Comparison of ENCODE assay signal across 9 mouse cellular contexts in the genomic region with DNA sequence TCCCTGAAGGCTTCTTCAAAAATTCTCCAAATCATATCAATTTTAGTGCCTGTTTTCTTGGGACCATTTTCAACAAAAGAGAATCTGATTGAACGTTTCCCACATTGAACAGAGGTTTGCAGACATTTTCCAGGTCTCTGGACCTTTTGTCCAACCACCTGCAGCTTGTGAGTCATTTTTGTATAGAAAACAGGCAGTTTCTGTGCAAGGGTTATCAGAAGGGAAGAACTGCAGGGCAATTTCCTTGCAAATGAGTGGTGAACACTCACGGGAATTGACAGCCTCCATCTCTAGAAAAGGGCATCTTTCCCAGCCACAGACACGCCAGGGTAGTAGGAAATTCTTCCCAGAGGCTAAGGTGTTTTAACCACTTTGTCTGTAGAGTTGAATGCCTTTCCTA. TPM values are rescaled to one million over a fixed set of nuclear protein-coding genes. Genes with fewer than 3 reads are reported as not detected.
DNase-seq lines count a peak whose midpoint lies in the region; ATAC-seq and TF ChIP-seq lines count a peak whose summit lies in the region.
"Had no signal": no experiment of that assay in that cellular context is flagged by ENCODE, and none has a peak within 500 bp of the region (broad histone marks: within the 10 kb centered on the region; RNA-seq: fewer than 3 reads in every experiment).

No protein-coding gene starts in this region.

- 51% methylated on average over 3 of the region's 3 CpGs for WGBS in lung, embryonic 14.5 days
- 44% methylated on average over 3 of the region's 3 CpGs for WGBS in forebrain, embryonic 12.5 days
- WGBS in limb, embryonic 10.5 days: 77% methylated on average over 3 of the region's 3 CpGs
- WGBS in neural tube, embryonic 13.5 days: 33% methylated on average over 3 of the region's 3 CpGs

- no peak for TF ChIP-seq CTCF in lung, embryonic 14.5 days (IDR thresholded peaks at IDR 0.05; ENCODE audit: low read depth)

- no peak overlapping the region for H3K9ac ChIP-seq in lung, embryonic 14.5 days
- no peak overlapping the region for H3K9ac ChIP-seq in forebrain, embryonic 12.5 days
- H3K9ac ChIP-seq in neural tube, embryonic 13.5 days: 0 out of 2 replicates have a peak overlapping the region, but pooled peaks have one; percentile 83

- no peak overlapping the region for H3K27ac ChIP-seq in lung, embryonic 14.5 days (ENCODE audit: low read depth)
- H3K27ac ChIP-seq in forebrain, embryonic 12.5 days: peak overlapping the region; percentile 90; the same call in 1 of the 2 replicates
- H3K27ac ChIP-seq in limb, embryonic 10.5 days: peak overlapping the region; percentile 95; the same call in 1 of the 2 replicates
- peak overlapping the region; percentile 55 for H3K27ac ChIP-seq in neural tube, embryonic 13.5 days (replicated peaks)

- H3K4me3 ChIP-seq in lung, embryonic 14.5 days (ENCODE audit: low read depth, low read length): no peak overlapping the region
- H3K4me3 ChIP-seq in forebrain, embryonic 12.5 days (replicated peaks): no peak overlapping the region
- H3K4me3 ChIP-seq in limb, embryonic 10.5 days: no peak overlapping the region
- H3K4me3 ChIP-seq in neural tube, embryonic 13.5 days: no peak overlapping the region; the same call in 1 of the 2 replicates

- no peak for DNase-seq in lung, embryonic 14.5 days
- DNase-seq in lung, postnatal 14 days: no peak
- DNase-seq in limb, embryonic 10.5 days (ENCODE audit: low spot score): no peak
- no peak for DNase-seq in adrenal gland, postnatal 4 days (ENCODE audit: low spot score in 2 of 2)
- no peak for DNase-seq in frontal cortex, postnatal 36 days (ENCODE audit: low spot score in 2 of 2)

- no peaks in the 10 kb centered on the region for H3K9me3 ChIP-seq in lung, embryonic 14.5 days (ENCODE audit: low read depth, low read length)
- no peaks in the 10 kb centered on the region for H3K9me3 ChIP-seq in forebrain, embryonic 12.5 days
- H3K9me3 ChIP-seq in limb, embryonic 10.5 days (replicated peaks): no peaks in the 10 kb centered on the region
- H3K9me3 ChIP-seq in neural tube, embryonic 13.5 days: no peaks in the 10 kb centered on the region

- 0 out of 2 replicates have a peak, but pooled peaks cover 2% of the 10 kb centered on the region for H3K36me3 ChIP-seq in lung, embryonic 14.5 days (ENCODE audit: insufficient read depth)
- H3K36me3 ChIP-seq in forebrain, embryonic 12.5 days (replicated peaks): 0 out of 2 replicates have a peak, but pooled peaks cover 2% of the 10 kb centered on the region
- peaks cover 7% of the 10 kb centered on the region for H3K36me3 ChIP-seq in limb, embryonic 10.5 days
- H3K36me3 ChIP-seq in neural tube, embryonic 13.5 days: peaks cover 6% of the 10 kb centered on the region

- no peak for ATAC-seq in lung, embryonic 14.5 days (ENCODE audit: insufficient read depth)
- no peak for ATAC-seq in forebrain, embryonic 12.5 days (ENCODE audit: low FRiP score)
- ATAC-seq in neural tube, embryonic 13.5 days (ENCODE audit: low read depth): no peak
- ATAC-seq in granulocyte monocyte progenitor cell, adult 5-6 weeks (replicated peaks; ENCODE audit: poor library complexity, severe bottlenecking): no peak

- H3K4me2 ChIP-seq in lung, embryonic 14.5 days: peak overlapping the region; percentile 68
- peak overlapping the region; percentile 64; the same call in 1 of the 2 replicates for H3K4me2 ChIP-seq in forebrain, embryonic 12.5 days
- H3K4me2 ChIP-seq in neural tube, embryonic 13.5 days: peak overlapping the region; percentile 69

- no peaks in the 10 kb centered on the region for H3K27me3 ChIP-seq in lung, embryonic 14.5 days (ENCODE audit: insufficient read depth, low read length)
- no peaks in the 10 kb centered on the region for H3K27me3 ChIP-seq in forebrain, embryonic 12.5 days
- H3K27me3 ChIP-seq in limb, embryonic 10.5 days (ENCODE audit: low read depth, poor library complexity, severe bottlenecking): no peaks in the 10 kb centered on the region
- H3K27me3 ChIP-seq in neural tube, embryonic 13.5 days: no peaks in the 10 kb centered on the region

- no peaks in the 10 kb centered on the region for H3K4me1 ChIP-seq in lung, embryonic 14.5 days (ENCODE audit: insufficient read depth)
- H3K4me1 ChIP-seq in forebrain, embryonic 12.5 days: peaks cover 20% of the 10 kb centered on the region
- H3K4me1 ChIP-seq in limb, embryonic 10.5 days: peaks cover 28% of the 10 kb centered on the region
- peaks cover 29% of the 10 kb centered on the region for H3K4me1 ChIP-seq in neural tube, embryonic 13.5 days (replicated peaks)

RNA-seq across cellular contexts. Expression of gene Xrcc5, which starts 1.0 kb away (rescaled TPM):
- polyA plus RNA-seq in lung, embryonic 14.5 days (2014; fragmentation: Nextera tagmentation; extraction: Ambion mirVana): 36.2 and 36.8 TPM in 2 replicates
- polyA plus RNA-seq in forebrain, embryonic 12.5 days (2016; fragmentation: Nextera tagmentation; extraction: Ambion mirVana): 45.0 and 45.2 TPM in 2 replicates
- polyA plus RNA-seq in limb, embryonic 10.5 days (2016; fragmentation: Nextera tagmentation; extraction: Ambion mirVana): 52.9 and 69.5 TPM in 2 replicates
- polyA plus RNA-seq in neural tube, embryonic 13.5 days (2015; fragmentation: Nextera tagmentation; extraction: Ambion mirVana): 26.3 and 29.5 TPM in 2 replicates
- total RNA-seq in granulocyte monocyte progenitor cell, adult 5-6 weeks (2014; fragmentation: Nextera tagmentation): 1.8 TPM in 2 replicates
- 6.5 and 8.1 TPM in 2 replicates for total RNA-seq in granulocyte monocyte progenitor cell, adult 5-6 weeks (2017)
- 10 to 100 TPM; 21.8 to 22.8 TPM for total RNA-seq in adrenal gland, postnatal 4 days (2021)

RNA-seq across cellular contexts. Expression of gene Tmem169, which starts 22.1 kb away (rescaled TPM):
- 1.1 and 2.3 TPM in 2 replicates for polyA plus RNA-seq in lung, embryonic 14.5 days (2014; fragmentation: Nextera tagmentation; extraction: Ambion mirVana)
- polyA plus RNA-seq in forebrain, embryonic 12.5 days (2016; fragmentation: Nextera tagmentation; extraction: Ambion mirVana): 20.4 and 21.0 TPM in 2 replicates
- 2.0 and 4.7 TPM in 2 replicates for polyA plus RNA-seq in limb, embryonic 10.5 days (2016; fragmentation: Nextera tagmentation; extraction: Ambion mirVana)
- 33.4 and 37.3 TPM in 2 replicates for polyA plus RNA-seq in neural tube, embryonic 13.5 days (2015; fragmentation: Nextera tagmentation; extraction: Ambion mirVana)
- total RNA-seq in granulocyte monocyte progenitor cell, adult 5-6 weeks (2014; fragmentation: Nextera tagmentation): not detected in 2 replicates
- total RNA-seq in granulocyte monocyte progenitor cell, adult 5-6 weeks (2017): 0.22 TPM in 1 of 2 replicates, not detected in the other
- 1 to 10 TPM; 2.5 to 6.1 TPM for total RNA-seq in adrenal gland, postnatal 4 days (2021)
- total RNA-seq: megakaryocyte-erythroid progenitor cell, adult 5-6 weeks had no signal

RNA-seq across cellular contexts. Expression of gene Pecr, which starts 22.1 kb away (rescaled TPM):
- 22.7 and 25.6 TPM in 2 replicates for polyA plus RNA-seq in lung, embryonic 14.5 days (2014; fragmentation: Nextera tagmentation; extraction: Ambion mirVana)
- polyA plus RNA-seq in forebrain, embryonic 12.5 days (2016; fragmentation: Nextera tagmentation; extraction: Ambion mirVana): 15.0 and 15.2 TPM in 2 replicates
- 30.7 and 31.9 TPM in 2 replicates for polyA plus RNA-seq in limb, embryonic 10.5 days (2016; fragmentation: Nextera tagmentation; extraction: Ambion mirVana)
- polyA plus RNA-seq in neural tube, embryonic 13.5 days (2015; fragmentation: Nextera tagmentation; extraction: Ambion mirVana): 8.7 and 9.6 TPM in 2 replicates
- 13.6 and 14.8 TPM in 2 replicates for total RNA-seq in granulocyte monocyte progenitor cell, adult 5-6 weeks (2014; fragmentation: Nextera tagmentation)
- total RNA-seq in granulocyte monocyte progenitor cell, adult 5-6 weeks (2017): 9.5 and 10.1 TPM in 2 replicates
- total RNA-seq in adrenal gland, postnatal 4 days (2021): 10 to 100 TPM; 37.0 to 38.7 TPM
